Mouse (Mus musculus): ENCODE measurements around the gene Ctse. TPM values are rescaled to one million over a fixed set of nuclear protein-coding genes. Genes with fewer than 3 reads are reported as not detected.

Ctse gene
- total and polyA plus RNA-seq, 3 experiments = 55.2 to 92.7 TPM; not detected in 1

DNA sequence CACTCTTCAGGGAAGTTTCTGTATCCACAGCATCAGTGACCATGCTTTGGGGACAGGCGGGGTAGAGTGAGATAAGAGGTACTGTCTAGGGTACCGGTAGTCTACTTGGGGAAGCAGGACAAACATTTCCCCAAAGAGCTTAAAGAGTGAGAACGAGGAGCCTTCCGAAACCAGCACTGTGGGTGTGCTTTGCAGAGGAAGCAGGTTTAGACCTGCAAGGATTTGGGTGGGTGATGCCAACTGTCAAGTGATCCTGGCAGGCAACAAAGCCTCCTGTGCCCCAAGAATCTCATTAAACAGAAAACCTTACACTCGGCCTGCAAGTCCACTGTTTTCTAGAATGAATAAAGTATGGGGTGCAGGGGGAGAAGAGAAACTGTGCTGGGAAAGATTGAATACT, 51.8 kb downstream of the Ctse start:
- Histone ChIP-seq H3K4me1 (ENCODE audit: control insufficient read depth in 1 of 2, insufficient read depth in 2 of 2, low read length in 2 of 2) (0 out of 4 replicates have a peak, but pooled peaks cover 0 to 10% of the 10 kb centered on the region in 2 experiments), H3K79me2 (ENCODE audit: control insufficient read depth, insufficient read depth, low read length, poor library complexity) (no peaks in the 10 kb centered on the region), H3K4me3 (ENCODE audit: control insufficient read depth in 1 of 2, insufficient read depth in 1 of 2, low read depth in 2 of 2, low read length in 2 of 2) (no peak overlapping the region), H3K9me3 (replicated peaks; ENCODE audit: insufficient read depth, low read length) (no peaks in the 10 kb centered on the region), H3K36me3 (ENCODE audit: control insufficient read depth in 1 of 2, insufficient read depth in 2 of 2, low read length in 2 of 2) (no peaks in the 10 kb centered on the region), H3K27me3 (ENCODE audit: control insufficient read depth in 1 of 2, insufficient read depth in 2 of 2, low read length in 2 of 2) (no peaks in the 10 kb centered on the region; a peak in 1 of 4 replicates), H3K27ac (ENCODE audit: control insufficient read depth, low read depth, low read length) (no peak overlapping the region), H3K9ac (ENCODE audit: control insufficient read depth, low read depth, low read length, poor library complexity, severe bottlenecking) (no peak overlapping the region)
- no peak for DNase-seq (ENCODE audit: low read depth, low spot score)
- TF ChIP-seq GATA1 (IDR thresholded peaks at IDR 0.05; ENCODE audit: low read depth, low read length) (no peak), MYB (IDR thresholded peaks at IDR 0.05; ENCODE audit: low read depth, low read length) (no peak), BHLHE40 (IDR thresholded peaks at IDR 0.05; ENCODE audit: borderline replicate concordance, low read depth, low read length) (no peak), TAL1 (IDR thresholded peaks at IDR 0.05; ENCODE audit: low read length) (no peak), MEF2A (IDR thresholded peaks at IDR 0.05; ENCODE audit: extremely low read depth, insufficient replicate concordance, low read depth, low read length, poor library complexity, severe bottlenecking) (no peak), HCFC1 (IDR thresholded peaks at IDR 0.05; ENCODE audit: low read depth, low read length) (no peak), ETS1 (IDR thresholded peaks at IDR 0.05; ENCODE audit: low read depth, low read length) (no peak), USF2 (IDR thresholded peaks at IDR 0.05; ENCODE audit: borderline replicate concordance in 1 of 2, insufficient read depth in 1 of 2, low read depth in 1 of 2, low read length in 2 of 2) (no peak), RCOR1 (IDR thresholded peaks at IDR 0.05; ENCODE audit: low read depth, low read length) (no peak), E2F4 (IDR thresholded peaks at IDR 0.05; ENCODE audit: borderline replicate concordance, low read depth, low read length) (no peak), NRF1 (IDR thresholded peaks at IDR 0.05; ENCODE audit: insufficient read depth, low read depth, low read length, poor library complexity, severe bottlenecking) (no peak), SMC3 (IDR thresholded peaks at IDR 0.05; ENCODE audit: low read depth, low read length) (no peak), MAFK (IDR thresholded peaks at IDR 0.05; ENCODE audit: borderline replicate concordance, low read depth, low read length) (no peak), ELF1 (IDR thresholded peaks at IDR 0.05; ENCODE audit: low read depth, low read length) (no peak), ZKSCAN1 (IDR thresholded peaks at IDR 0.05; ENCODE audit: low read depth, low read length) (no peak), MAZ (IDR thresholded peaks at IDR 0.05; ENCODE audit: low read depth, low read length) (no peak), TCF12 (IDR thresholded peaks at IDR 0.05; ENCODE audit: low read depth, low read length) (no peak)

DNA sequence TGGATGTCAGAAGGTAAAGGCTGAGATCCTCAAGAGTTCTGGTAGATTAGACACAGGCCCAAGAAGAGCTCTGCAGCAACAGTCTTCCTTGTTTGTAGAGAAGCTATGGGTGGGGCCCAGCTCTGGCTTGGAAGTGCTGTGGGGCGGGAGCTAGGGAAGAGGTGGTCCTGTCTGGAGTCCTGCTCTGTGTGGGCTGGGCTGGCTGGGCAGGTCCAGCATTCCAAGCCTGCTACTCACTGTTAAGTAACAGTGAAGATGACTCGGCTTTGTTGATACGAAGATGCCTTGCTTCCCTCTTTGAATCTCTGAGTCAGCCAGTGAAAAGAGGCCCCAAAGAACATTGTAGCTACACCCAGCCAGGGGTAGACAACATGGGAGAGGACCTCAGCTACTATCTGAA, 52.3 kb downstream of the Ctse start:
- Histone ChIP-seq H3K4me3 (ENCODE audit: control insufficient read depth in 1 of 2, insufficient read depth in 1 of 2, low read depth in 2 of 2, low read length in 2 of 2) (no peak overlapping the region), H3K9ac (ENCODE audit: control insufficient read depth, low read depth, low read length, poor library complexity, severe bottlenecking) (no peak overlapping the region), H3K4me1 (ENCODE audit: control insufficient read depth in 1 of 2, insufficient read depth in 2 of 2, low read length in 2 of 2) (0 out of 4 replicates have a peak, but pooled peaks cover 0 to 10% of the 10 kb centered on the region in 2 experiments), H3K79me2 (ENCODE audit: control insufficient read depth, insufficient read depth, low read length, poor library complexity) (no peaks in the 10 kb centered on the region), H3K9me3 (replicated peaks; ENCODE audit: insufficient read depth, low read length) (no peaks in the 10 kb centered on the region), H3K27ac (ENCODE audit: control insufficient read depth, low read depth, low read length) (no peak overlapping the region), H3K27me3 (ENCODE audit: control insufficient read depth in 1 of 2, insufficient read depth in 2 of 2, low read length in 2 of 2) (no peaks in the 10 kb centered on the region; a peak in 1 of 4 replicates), H3K36me3 (ENCODE audit: control insufficient read depth in 1 of 2, insufficient read depth in 2 of 2, low read length in 2 of 2) (no peaks in the 10 kb centered on the region)
- no peak for TF ChIP-seq TCF12 (IDR thresholded peaks at IDR 0.05; ENCODE audit: low read depth, low read length)
- no peak for TF ChIP-seq ZC3H11A (IDR thresholded peaks at IDR 0.05; ENCODE audit: low read depth, low read length)
- TF ChIP-seq CTCF (IDR thresholded peaks at IDR 0.05 in 2 of 3, conservative IDR thresholded peaks at IDR 0.05 in 1 of 3; ENCODE audit: control insufficient read depth in 1 of 3, insufficient read depth in 1 of 3, low read depth in 2 of 3, low read length in 3 of 3, poor library complexity in 1 of 3, severe bottlenecking in 1 of 3) = no peak
- no peak for TF ChIP-seq CHD2 (IDR thresholded peaks at IDR 0.05; ENCODE audit: low read length)
- no peak for TF ChIP-seq JUND (IDR thresholded peaks at IDR 0.05; ENCODE audit: low read depth, low read length)
- TF ChIP-seq MEF2A (IDR thresholded peaks at IDR 0.05; ENCODE audit: extremely low read depth, insufficient replicate concordance, low read depth, low read length, poor library complexity, severe bottlenecking) = no peak
- TF ChIP-seq ELF1 (IDR thresholded peaks at IDR 0.05; ENCODE audit: low read depth, low read length) = no peak
- no peak for TF ChIP-seq USF2 (IDR thresholded peaks at IDR 0.05; ENCODE audit: borderline replicate concordance in 1 of 2, insufficient read depth in 1 of 2, low read depth in 1 of 2, low read length in 2 of 2)
- TF ChIP-seq POLR2AphosphoS2 (IDR thresholded peaks at IDR 0.05; ENCODE audit: low read length) = no peak
- TF ChIP-seq UBTF (IDR thresholded peaks at IDR 0.05; ENCODE audit: borderline replicate concordance, insufficient read depth, low read depth, low read length) = no peak
- no peak for TF ChIP-seq MAX (IDR thresholded peaks at IDR 0.05; ENCODE audit: low read length)
- TF ChIP-seq USF1 (IDR thresholded peaks at IDR 0.05; ENCODE audit: low read depth, low read length) = no peak
- no peak for TF ChIP-seq MAZ (IDR thresholded peaks at IDR 0.05; ENCODE audit: low read depth, low read length)
- TF ChIP-seq E2F4 (IDR thresholded peaks at IDR 0.05; ENCODE audit: borderline replicate concordance, low read depth, low read length) = no peak
- no peak for TF ChIP-seq MYB (IDR thresholded peaks at IDR 0.05; ENCODE audit: low read depth, low read length)
- DNase-seq (ENCODE audit: low read depth, low spot score) = peak; percentile 22

Data from MEL (cell line).